Mouse (Mus musculus) 416B (cell line): Measurements from ENCODE around the gene Ssbp3.

Experiments
- DNase-seq: peaks from one replicate; pipeline ENCODE4 v3.0.0; 2011; ENCODE audit warnings: low read depth

The Ssbp3 gene

GRCm38 (mm10) chr4:107011325-107012004 lies 101.0 kb downstream of the Ssbp3 start:
- DNase-seq: no peak

- DNase-seq: peak; percentile 46
These were observed 101.5 kb downstream of the Ssbp3 start for GRCm38 (mm10) chr4:107012005-107012478.

GRCm38 (mm10) chr4:107012574-107012973 lies 102.1 kb downstream of the Ssbp3 start:
- DNase-seq: no peak

GRCm38 (mm10) chr4:107013119-107013816 lies 102.8 kb downstream of the Ssbp3 start:
- no peak for DNase-seq

GRCm38 (mm10) chr4:107013817-107014260 lies 103.3 kb downstream of the Ssbp3 start:
- no peak for DNase-seq

GRCm38 (mm10) chr4:107015971-107016511 lies 105.5 kb downstream of the Ssbp3 start:
- DNase-seq: no peak

GRCm38 (mm10) chr4:107017257-107017656 lies 106.8 kb downstream of the Ssbp3 start:
- DNase-seq: no peak

GRCm38 (mm10) chr4:107018521-107018920 lies 108.0 kb downstream of the Ssbp3 start:
- DNase-seq: no peak

- DNase-seq: no peak
These were observed 108.5 kb downstream of the Ssbp3 start for GRCm38 (mm10) chr4:107019027-107019426.

- DNase-seq: no peak
These were observed 109.9 kb downstream of the Ssbp3 start for GRCm38 (mm10) chr4:107020287-107021000.

- no peak for DNase-seq
These were observed 111.0 kb downstream of the Ssbp3 start for GRCm38 (mm10) chr4:107021464-107021863.

GRCm38 (mm10) chr4:107024899-107025298 lies 114.4 kb downstream of the Ssbp3 start:
- no peak for DNase-seq

GRCm38 (mm10) chr4:107025369-107025768 lies 114.9 kb downstream of the Ssbp3 start:
- no peak for DNase-seq

- no peak for DNase-seq
These were observed 116.0 kb downstream of the Ssbp3 start for GRCm38 (mm10) chr4:107026451-107026850.

- no peak for DNase-seq
These were observed 125.2 kb downstream of the Ssbp3 start for GRCm38 (mm10) chr4:107035689-107036088.

- peak; percentile 21 for DNase-seq
These were observed 126.5 kb downstream of the Ssbp3 start for GRCm38 (mm10) chr4:107036985-107037384.

GRCm38 (mm10) chr4:107038303-107038702 lies 127.8 kb downstream of the Ssbp3 start:
- DNase-seq: no peak

- DNase-seq: no peak
These were observed 128.8 kb downstream of the Ssbp3 start for GRCm38 (mm10) chr4:107039270-107039669.

- peak; percentile 87 for DNase-seq
These were observed 131.8 kb downstream of the Ssbp3 start for GRCm38 (mm10) chr4:107042304-107042703.

GRCm38 (mm10) chr4:107045188-107045587 lies 134.7 kb downstream of the Ssbp3 start:
- no peak for DNase-seq

- DNase-seq: no peak
These were observed 137.3 kb downstream of the Ssbp3 start for GRCm38 (mm10) chr4:107047806-107048205.

- no peak for DNase-seq
These were observed 138.2 kb downstream of the Ssbp3 start for GRCm38 (mm10) chr4:107048568-107049162.
